Mouse (Mus musculus): ENCODE results near the gene Shc3. TPM values are rescaled to one million over a fixed set of nuclear protein-coding genes. Genes with fewer than 3 reads are reported as not detected.

Shc3 gene
- polyA plus RNA-seq, 2 experiments = 0.12 TPM; not detected in 1

GRCm38 (mm10) chr13:51570111-51570510 is 892 bp upstream of the Shc3 start:
- ATAC-seq (ENCODE audit: insufficient read depth) = no peak
- TF ChIP-seq EP300 (IDR thresholded peaks at IDR 0.05; ENCODE audit: low read depth) (no peak), CTCF (IDR thresholded peaks at IDR 0.05; ENCODE audit: low read depth) (no peak)
- WGBS (ENCODE audit: insufficient replicate concordance) = 6% methylated on average over 9 of the region's 9 CpGs
- Histone ChIP-seq H3K4me2 (ENCODE audit: low read depth) (no peak overlapping the region), H3K27ac (no peak overlapping the region), H3K4me3 (ENCODE audit: insufficient read depth in 1 of 2, low read depth in 2 of 2, low read length in 2 of 2) (no peak overlapping the region), H3K27me3 (ENCODE audit: control insufficient read depth, insufficient read depth, low read length) (peaks cover 58% of the 10 kb centered on the region), H3K4me1 (replicated peaks; ENCODE audit: control insufficient read depth in 2 of 2, insufficient read depth in 2 of 2, low read length in 1 of 2) (no peaks in the 10 kb centered on the region), H3K36me3 (replicated peaks; ENCODE audit: control insufficient read depth, insufficient read depth, low read depth) (no peaks in the 10 kb centered on the region), H3K9me3 (ENCODE audit: control insufficient read depth, low read length) (no peaks in the 10 kb centered on the region), H3K9ac (replicated peaks) (no peak overlapping the region)
- DNase-seq (ENCODE audit: low read depth in 3 of 3, low spot score in 3 of 3) = no peak

GRCm38 (mm10) chr13:51569685-51570068 is 458 bp upstream of the Shc3 start:
- DNase-seq (ENCODE audit: low read depth in 3 of 3, low spot score in 3 of 3) (no peak), ATAC-seq (ENCODE audit: insufficient read depth) (no peak)
- Histone ChIP-seq H3K27ac (no peak overlapping the region), H3K36me3 (replicated peaks; ENCODE audit: control insufficient read depth, insufficient read depth, low read depth) (no peaks in the 10 kb centered on the region), H3K4me2 (ENCODE audit: low read depth) (no peak overlapping the region), H3K9ac (replicated peaks) (no peak overlapping the region), H3K9me3 (ENCODE audit: control insufficient read depth, low read length) (no peaks in the 10 kb centered on the region), H3K4me3 (ENCODE audit: insufficient read depth in 1 of 2, low read depth in 2 of 2, low read length in 2 of 2) (no peak overlapping the region), H3K27me3 (ENCODE audit: control insufficient read depth, insufficient read depth, low read length) (peaks cover 62% of the 10 kb centered on the region), H3K4me1 (replicated peaks; ENCODE audit: control insufficient read depth in 2 of 2, insufficient read depth in 2 of 2, low read length in 1 of 2) (no peaks in the 10 kb centered on the region)
- TF ChIP-seq CTCF (IDR thresholded peaks at IDR 0.05; ENCODE audit: low read depth) (no peak), EP300 (IDR thresholded peaks at IDR 0.05; ENCODE audit: low read depth) (no peak)
- WGBS (ENCODE audit: insufficient replicate concordance) = 2% methylated on average over 7 of the region's 7 CpGs

- H3K36me3 ChIP-seq (replicated peaks; ENCODE audit: control insufficient read depth, insufficient read depth, low read depth) = no peaks in the 10 kb centered on the region
- H3K9ac ChIP-seq (replicated peaks) = no peak overlapping the region
- H3K27ac ChIP-seq = no peak overlapping the region
- WGBS (ENCODE audit: insufficient replicate concordance) = 2% methylated on average over 13 of the region's 13 CpGs
- no peak overlapping the region for H3K4me3 ChIP-seq (ENCODE audit: insufficient read depth in 1 of 2, low read depth in 2 of 2, low read length in 2 of 2)
- H3K4me1 ChIP-seq (replicated peaks; ENCODE audit: control insufficient read depth in 2 of 2, insufficient read depth in 2 of 2, low read length in 1 of 2) = no peaks in the 10 kb centered on the region
- H3K4me2 ChIP-seq (ENCODE audit: low read depth) = 0 out of 2 replicates have a peak overlapping the region, but pooled peaks have one; percentile 0
- peaks cover 63% of the 10 kb centered on the region for H3K27me3 ChIP-seq (ENCODE audit: control insufficient read depth, insufficient read depth, low read length)
- no peaks in the 10 kb centered on the region for H3K9me3 ChIP-seq (ENCODE audit: control insufficient read depth, low read length)
- ATAC-seq (ENCODE audit: insufficient read depth) (no peak), DNase-seq (ENCODE audit: low read depth in 3 of 3, low spot score in 3 of 3) (no peak)
- TF ChIP-seq EP300 (IDR thresholded peaks at IDR 0.05; ENCODE audit: low read depth) (no peak), CTCF (IDR thresholded peaks at IDR 0.05; ENCODE audit: low read depth) (no peak)
These were observed 718 bp downstream of the Shc3 start for GRCm38 (mm10) chr13:51568501-51568901.

GRCm38 (mm10) chr13:51567411-51567851 is 1.8 kb downstream of the Shc3 start:
- no peaks in the 10 kb centered on the region for H3K9me3 ChIP-seq (ENCODE audit: control insufficient read depth, low read length)
- H3K27me3 ChIP-seq (ENCODE audit: control insufficient read depth, insufficient read depth, low read length) = peaks cover 63% of the 10 kb centered on the region
- TF ChIP-seq EP300 (IDR thresholded peaks at IDR 0.05; ENCODE audit: low read depth) = no peak
- ATAC-seq (ENCODE audit: insufficient read depth) = no peak
- no peaks in the 10 kb centered on the region for H3K36me3 ChIP-seq (replicated peaks; ENCODE audit: control insufficient read depth, insufficient read depth, low read depth)
- peak overlapping the region; percentile 44 for H3K4me2 ChIP-seq (ENCODE audit: low read depth)
- peak overlapping the region in 1 of 2 experiments; percentile 19; a peak in 2 of 4 replicates for H3K4me3 ChIP-seq (ENCODE audit: insufficient read depth in 1 of 2, low read depth in 2 of 2, low read length in 2 of 2)
- no peaks in the 10 kb centered on the region for H3K4me1 ChIP-seq (replicated peaks; ENCODE audit: control insufficient read depth in 2 of 2, insufficient read depth in 2 of 2, low read length in 1 of 2)
- WGBS (ENCODE audit: insufficient replicate concordance) = 2% methylated on average over 38 of the region's 38 CpGs
- H3K9ac ChIP-seq (replicated peaks) = no peak overlapping the region
- H3K27ac ChIP-seq = no peak overlapping the region
- DNase-seq (ENCODE audit: low read depth in 3 of 3, low spot score in 3 of 3) = no peak

- ATAC-seq (ENCODE audit: insufficient read depth) (no peak), DNase-seq (ENCODE audit: low read depth in 3 of 3, low spot score in 3 of 3) (no peak)
- peak overlapping the region in 1 of 2 experiments; percentile 19; a peak in 2 of 4 replicates for H3K4me3 ChIP-seq (ENCODE audit: insufficient read depth in 1 of 2, low read depth in 2 of 2, low read length in 2 of 2)
- 4% methylated on average over 42 of the region's 42 CpGs for WGBS (ENCODE audit: insufficient replicate concordance)
- peaks cover 63% of the 10 kb centered on the region for H3K27me3 ChIP-seq (ENCODE audit: control insufficient read depth, insufficient read depth, low read length)
- H3K9me3 ChIP-seq (ENCODE audit: control insufficient read depth, low read length) = no peaks in the 10 kb centered on the region
- H3K9ac ChIP-seq (replicated peaks) = no peak overlapping the region
- TF ChIP-seq EP300 (IDR thresholded peaks at IDR 0.05; ENCODE audit: low read depth) (no peak), CTCF (IDR thresholded peaks at IDR 0.05; ENCODE audit: low read depth) (no peak)
- peak overlapping the region; percentile 44 for H3K4me2 ChIP-seq (ENCODE audit: low read depth)
- no peak overlapping the region for H3K27ac ChIP-seq
- H3K36me3 ChIP-seq (replicated peaks; ENCODE audit: control insufficient read depth, insufficient read depth, low read depth) = no peaks in the 10 kb centered on the region
- H3K4me1 ChIP-seq (replicated peaks; ENCODE audit: control insufficient read depth in 2 of 2, insufficient read depth in 2 of 2, low read length in 1 of 2) = no peaks in the 10 kb centered on the region
These were observed 2.2 kb downstream of the Shc3 start for GRCm38 (mm10) chr13:51567078-51567395.
